Mouse (Mus musculus) left cerebral cortex, adult 8-10 months (tissue): ENCODE results near the gene Mlh3. TPM values are rescaled to one million over a fixed set of nuclear protein-coding genes. Genes with fewer than 3 reads are reported as not detected.
A peak's percentile ranks its signal among the peaks of the same experiment; 100 is the strongest.

Source experiments
- DNase-seq, 2 experiments: peaks; one replicate each; pipeline ENCODE4 v3.0.0; 2022; ENCODE audit warnings: low spot score in 2 of 2
- total RNA-seq, 4 experiments: library from RNA; stranded (reverse); gene quantifications; 2 replicates each; pipeline ENCODE4 v1.2.4; 2022

Gene Mlh3
- total RNA-seq, 4 experiments from 2014 or later: 16.1 to 20.8 (median 17.1) TPM

DNA sequence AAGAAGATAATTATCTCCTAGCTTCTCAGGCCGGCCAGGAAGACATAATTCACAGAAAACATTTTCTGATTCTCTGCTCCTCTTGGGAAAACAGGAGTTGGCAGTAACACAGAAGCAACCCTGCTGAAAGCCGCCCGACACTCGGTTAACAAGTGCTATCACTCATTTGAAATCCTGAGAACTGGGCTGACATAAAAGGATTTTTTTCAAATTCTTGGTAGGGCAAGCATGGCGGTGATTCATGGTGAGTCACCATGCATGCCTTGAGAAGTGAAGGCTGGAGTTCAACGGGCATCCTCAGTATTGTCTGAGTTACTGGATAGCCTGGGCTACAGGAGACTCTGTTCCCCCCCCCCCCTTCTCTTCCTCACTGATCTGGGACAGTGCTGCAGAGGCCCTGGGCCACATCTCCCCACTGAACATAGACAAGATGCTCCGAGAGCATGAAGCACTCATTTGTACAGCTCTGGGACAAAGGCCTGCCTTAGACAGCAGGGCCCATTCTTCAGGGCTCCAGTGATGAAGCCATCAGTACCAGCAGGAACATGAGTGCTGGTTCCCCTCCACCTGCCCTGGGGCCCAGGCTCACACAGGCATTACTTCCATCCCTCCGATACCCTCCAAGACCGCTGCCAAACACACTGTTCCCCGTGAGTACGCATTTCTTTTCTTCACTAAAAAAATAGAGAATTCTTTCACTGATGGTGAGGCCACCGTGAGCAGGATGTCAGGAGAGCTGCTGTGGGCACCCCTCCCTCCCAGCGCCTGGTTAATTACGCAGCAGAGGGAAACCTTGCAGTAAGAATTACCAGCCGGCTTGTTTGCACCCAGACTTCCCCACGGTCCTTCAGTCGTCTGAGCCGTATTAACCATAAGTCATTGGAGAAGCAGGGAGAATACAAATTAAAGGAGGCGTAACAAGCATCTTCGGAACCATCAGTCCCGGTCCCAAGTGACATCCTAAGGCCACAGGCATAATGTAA lies 36.7 kb downstream of the Mlh3 start:
- DNase-seq: no peak

DNA sequence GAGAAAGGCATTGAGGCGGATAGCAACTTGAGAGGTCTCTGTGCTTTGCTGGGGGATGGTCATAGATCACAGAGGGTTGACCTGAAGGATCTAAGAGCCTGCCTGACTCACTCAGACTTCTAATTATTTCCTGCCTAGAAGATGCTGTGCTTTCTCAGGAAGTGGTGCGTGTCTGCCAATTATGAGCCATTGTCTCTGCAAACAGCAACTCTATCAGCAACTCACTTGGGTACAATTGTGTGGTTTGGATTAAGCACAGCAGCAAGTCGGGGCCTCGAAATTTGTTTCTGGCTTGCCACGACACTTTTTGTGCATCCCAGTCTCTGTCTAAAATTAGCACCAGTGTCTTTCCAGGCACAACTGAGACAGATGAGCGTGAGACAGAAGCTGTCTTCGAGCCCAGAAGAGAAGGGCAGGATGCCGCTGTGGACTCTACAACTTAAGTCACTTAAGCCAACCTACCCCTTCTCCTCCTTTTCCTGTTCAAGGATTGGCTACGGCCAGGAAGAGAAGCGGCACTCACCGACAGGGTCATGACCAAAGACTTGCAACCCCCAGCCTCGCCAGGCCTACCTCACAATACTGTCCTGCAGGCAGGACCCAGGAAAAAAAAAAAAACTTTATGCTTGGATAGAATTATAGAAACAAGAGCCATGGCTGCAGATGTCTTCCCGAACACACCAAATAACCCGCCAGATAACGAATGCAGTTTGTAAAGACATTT lies 42.4 kb downstream of the Mlh3 start:
- no peak for DNase-seq

DNA sequence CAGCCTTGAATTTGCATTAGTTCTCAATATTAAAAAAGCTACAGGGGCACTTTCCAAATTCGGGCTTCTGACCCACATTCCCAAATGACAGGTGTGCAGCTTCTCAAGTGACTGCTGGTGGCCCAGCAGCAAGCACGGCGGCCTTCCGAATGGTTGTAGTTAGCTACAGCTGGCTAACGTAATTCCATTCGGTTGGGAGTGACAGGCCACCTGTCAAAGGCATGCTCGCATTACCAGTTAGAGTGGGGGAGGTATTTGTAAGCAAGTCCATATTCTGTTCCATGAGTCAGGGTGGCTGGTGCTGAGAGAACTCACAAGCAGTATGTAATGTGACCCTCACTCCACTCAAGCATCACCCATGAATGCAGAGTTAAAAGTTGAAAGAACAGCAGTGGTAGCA lies 43.2 kb downstream of the Mlh3 start:
- DNase-seq: no peak

DNA sequence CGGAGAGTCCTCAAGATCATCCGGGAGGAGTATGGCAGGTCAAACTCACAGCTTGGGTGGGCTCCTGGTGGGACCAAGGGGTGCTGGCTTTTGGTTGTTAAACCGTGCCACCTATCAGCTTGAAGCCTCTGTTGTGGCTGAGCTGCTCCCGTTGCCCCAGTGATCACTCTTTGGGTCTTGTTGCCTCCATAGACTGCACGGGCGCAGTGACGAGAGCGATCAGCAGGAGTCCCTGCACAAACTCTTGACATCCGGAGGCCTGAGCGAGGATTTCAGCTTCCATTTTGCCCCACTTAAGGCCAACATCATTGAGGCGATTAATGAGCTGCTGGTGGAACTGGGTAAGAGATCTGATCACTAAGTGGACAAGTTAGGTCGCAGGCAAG lies 50.5 kb downstream of the Mlh3 start:
- DNase-seq: no peak

DNA sequence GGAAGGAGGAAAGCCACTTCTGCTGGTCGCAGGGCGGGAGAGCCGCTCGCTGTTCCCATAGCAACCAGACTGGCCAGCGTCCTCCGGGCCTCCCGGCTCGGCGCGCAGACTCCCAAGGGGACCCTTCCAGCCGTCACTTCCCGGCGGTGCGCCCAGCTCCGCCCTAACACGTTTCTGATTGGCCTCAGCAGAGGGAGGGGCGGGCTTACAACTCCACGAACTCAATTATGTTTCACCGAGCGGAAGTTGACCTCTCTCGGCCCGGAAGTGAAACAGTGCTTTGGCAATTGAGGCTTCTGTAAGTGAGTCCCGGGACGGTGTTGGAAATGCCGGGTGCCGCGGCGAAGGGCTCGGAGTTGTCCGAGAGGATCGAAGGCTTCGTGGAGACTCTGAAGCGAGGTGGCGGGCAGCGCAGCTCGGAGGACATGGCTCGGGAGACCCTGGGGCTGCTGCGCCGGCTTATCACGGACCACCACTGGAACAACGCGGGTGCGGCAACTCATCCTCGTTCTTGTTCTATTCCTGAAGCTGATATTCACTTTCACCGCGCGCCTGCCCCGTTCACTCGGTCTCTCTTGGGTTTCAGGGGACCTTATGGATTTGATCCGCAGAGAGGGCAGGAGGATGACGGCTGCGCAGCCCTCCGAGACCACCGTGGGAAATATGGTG lies 51.0 kb downstream of the Mlh3 start, which contains the start of gene Eif2b2:
TSS of gene Eif2b2 (plus strand) at position 246 of the 669 bp plus-strand sequence.
- peak; percentile 96 to 98 for DNase-seq

DNA sequence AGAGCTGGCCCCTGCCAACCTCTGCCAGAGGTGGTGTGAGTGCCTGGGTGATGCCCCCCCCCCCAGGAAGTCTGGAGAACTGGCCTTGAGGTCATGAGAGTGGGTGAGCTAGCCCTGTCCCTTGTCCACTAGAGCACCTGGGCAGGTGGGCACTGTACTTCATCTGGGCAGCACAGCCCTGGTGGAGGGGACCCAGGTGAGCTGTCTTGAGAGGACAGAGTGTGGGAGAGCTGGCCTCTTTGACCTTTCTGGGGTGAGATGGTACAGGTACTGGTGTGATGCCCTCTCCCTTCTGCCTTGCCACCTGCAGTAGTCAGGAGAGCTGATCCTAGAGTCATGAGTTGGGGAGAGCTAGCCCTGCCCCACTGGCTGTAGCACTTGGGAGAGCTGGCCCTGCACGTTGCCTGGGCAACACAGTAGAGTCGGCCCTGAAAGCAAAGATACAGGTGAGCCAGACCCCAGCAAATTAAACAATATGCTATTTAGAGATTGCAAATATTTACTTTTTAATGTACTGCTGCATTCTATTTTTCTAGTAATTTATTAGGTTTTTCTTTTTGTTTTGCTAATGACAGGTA lies 52.6 kb downstream of the Mlh3 start:
- DNase-seq: no peak

DNA sequence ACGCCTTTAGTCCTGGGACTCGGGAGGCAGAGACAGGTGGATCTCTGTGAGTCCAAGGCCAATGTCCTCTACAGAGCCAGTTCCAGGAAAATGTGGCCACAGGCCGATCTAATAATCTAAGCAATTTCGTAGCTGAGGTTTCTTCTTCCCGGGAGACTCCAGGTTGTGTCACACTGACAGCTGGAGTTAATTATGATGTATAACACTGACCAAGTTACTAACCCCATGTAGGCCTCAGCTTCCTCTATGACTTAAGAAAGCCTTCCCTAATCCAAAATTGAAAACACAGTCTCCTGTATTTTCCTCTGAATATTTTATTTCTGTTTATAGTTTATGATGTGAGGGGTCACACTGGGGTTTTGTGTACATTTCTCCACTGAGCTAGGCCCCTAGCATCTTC lies 55.4 kb downstream of the Mlh3 start:
- no peak for DNase-seq

DNA sequence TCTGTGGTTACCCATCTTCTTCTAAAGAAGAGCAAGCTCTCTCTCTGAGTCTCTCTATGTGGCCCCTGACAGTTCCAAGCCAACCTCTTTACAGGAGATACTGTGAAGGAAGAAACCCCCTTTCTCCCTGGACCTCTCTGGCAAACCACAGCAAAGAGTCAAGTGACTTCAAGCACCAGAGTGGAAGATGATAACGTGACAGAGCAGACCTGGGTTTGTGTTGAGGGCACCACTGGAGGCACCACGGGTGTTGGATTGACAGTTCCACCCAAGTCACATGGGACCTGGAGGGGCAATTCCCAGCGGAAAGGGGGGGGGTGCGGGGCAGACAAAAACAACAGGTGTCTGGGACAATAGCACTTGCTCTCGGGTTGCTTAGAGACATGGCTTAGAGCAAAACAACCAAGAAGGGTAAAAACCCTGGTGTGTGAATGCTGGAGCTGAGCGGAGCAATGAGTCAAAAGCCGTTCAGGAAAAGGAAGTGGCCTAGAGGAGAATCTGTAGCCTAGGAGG lies 61.7 kb downstream of the Mlh3 start:
- no peak for DNase-seq

DNA sequence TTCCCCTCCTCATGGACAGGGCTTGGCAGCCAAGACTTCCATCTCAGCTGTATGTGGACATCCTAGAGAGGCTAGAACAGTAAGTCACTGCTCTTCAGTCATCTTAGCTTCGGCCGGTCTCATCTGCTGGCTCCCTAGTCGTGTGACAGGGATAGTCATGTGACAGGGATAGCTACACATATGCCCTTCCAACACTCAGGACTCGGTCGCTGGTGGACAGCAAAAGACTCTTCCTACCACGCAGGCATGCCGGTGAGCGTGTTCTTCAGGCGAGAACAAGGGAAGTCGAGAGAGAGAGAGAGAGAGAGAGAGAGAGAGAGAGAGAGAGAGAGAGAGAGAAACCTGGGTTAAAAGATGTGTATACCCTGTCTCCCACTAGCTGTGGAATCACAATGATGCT lies 65.0 kb downstream of the Mlh3 start:
- no peak for DNase-seq

DNA sequence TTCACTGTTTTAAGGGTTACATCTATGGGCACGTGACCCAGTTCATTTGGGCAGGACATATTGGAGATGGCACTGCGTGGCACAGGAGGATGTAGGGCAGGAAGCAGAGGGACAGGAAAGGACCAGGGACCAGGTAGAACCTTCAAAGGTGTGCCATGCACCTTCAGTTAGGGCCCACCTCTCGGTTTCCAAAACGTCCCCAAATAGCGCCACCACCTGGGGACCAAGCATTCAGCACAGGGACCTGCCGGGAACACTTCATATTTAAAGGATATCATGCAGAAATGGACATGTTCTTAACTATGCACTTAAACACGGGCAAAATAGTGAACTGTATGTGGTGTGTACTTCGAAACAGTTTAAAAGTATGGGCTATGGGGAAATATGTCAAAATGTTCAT lies 66.3 kb downstream of the Mlh3 start:
- no peak for DNase-seq

DNA sequence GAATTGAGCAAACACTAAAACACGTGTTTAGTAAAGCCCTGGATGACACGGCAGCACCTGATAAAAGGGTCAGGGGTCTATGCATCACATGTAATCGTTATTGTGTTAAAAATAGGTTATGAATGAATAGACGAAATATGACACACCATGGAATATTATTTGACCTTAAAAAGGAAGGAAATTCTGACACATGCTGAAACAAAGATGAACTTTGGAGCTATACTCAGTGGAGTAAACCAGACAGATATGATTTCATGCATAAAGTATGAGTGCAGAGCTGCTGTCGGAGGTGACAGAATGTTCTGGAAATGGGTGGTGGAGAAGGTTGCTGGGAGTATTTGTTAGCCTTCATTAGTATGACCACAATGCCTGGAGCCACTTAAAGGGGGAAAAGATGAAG lies 66.7 kb downstream of the Mlh3 start:
- no peak for DNase-seq

DNA sequence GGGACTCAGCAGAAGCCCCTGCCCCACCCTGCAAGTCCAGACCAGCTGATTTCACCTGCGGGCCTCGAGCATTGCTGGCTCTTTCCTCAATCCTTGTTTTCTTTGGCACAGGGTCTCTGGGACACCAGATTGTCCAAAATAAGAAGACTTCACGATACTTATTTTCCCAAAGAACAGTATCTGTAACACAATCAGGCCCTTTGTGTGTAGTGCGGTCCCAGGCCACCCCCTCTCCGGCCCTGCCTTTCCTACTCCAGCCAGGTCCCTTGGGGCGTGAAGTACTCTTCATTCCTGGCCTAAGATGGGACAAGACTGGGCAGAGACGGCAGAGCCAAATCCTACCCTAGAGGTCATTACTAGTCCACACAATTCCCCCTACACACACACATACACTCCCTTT lies 68.2 kb downstream of the Mlh3 start:
- no peak for DNase-seq

DNA sequence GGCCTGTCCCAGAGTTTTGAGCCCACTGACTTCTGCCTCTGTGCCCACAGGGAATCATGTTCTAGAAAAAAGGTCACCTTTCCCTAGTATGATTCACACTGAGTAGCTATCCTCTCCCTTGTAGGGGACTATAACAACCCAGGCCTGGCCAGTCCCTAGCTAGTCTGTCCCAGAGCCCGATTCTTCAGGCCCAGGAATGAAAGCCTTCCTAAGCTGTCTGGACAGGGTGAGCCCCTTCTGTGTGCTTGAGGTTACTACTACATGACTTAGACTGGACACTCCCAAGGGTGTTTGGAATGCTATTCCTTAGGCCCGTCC lies 68.6 kb downstream of the Mlh3 start:
- DNase-seq: no peak

DNA sequence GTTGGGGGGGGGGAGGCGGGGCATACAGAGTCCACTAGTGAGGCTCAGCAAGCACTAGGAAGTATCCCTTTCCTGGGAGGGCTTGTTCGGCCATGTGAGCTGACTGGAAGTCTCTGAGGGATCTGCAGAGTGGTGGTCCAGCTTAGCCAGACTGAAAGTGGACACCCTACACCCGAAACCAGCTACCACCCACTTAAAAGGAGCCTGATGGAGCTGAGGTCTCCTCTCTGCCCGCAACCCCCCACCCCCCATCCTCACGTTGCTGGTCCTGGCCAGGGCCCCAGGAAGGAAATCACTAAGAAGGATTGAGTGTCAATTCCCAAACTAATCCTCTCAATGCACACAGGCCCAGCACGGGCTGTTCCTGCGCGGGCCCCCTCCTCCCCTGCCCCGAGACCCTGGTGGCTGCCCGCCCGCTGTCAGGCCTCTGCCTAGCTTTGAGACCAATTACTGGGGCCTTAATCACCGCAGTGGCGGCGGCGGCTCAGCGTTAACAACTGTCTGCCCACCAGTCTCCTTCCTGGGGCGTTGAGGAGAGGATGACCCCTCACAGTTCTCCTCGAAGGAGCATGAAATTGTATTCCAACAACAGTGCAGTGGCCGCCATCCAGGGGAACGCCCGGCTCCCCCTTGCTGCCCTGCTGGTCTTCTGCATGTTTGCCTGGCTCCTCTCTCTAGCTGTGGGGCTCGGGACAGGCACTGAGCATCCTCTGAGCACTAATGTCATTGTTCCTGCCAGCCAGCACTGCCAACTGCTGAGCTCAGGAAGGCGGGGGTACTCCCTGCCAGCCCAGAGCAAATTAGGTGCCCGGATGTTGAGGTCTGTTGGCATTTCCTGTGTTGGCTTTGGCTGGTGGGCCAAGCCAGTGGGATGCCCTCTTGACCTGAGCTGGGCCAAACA lies 69.2 kb downstream of the Mlh3 start:
- DNase-seq: no peak

DNA sequence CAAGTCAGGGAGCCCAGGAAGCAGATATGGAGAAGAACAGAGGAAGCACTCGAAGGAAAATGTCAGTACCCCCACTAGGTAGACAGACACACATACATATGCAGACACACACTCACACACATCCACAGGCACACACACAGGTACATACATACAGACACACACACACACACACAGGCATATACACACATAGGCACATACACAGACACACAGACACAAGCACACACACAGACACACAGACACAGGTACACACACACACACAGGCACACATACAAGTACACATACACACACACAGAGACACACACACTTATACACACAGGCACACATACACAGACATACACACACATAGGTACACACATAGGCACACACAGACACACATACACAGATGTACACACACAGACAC lies 70.4 kb downstream of the Mlh3 start:
- no peak for DNase-seq

DNA sequence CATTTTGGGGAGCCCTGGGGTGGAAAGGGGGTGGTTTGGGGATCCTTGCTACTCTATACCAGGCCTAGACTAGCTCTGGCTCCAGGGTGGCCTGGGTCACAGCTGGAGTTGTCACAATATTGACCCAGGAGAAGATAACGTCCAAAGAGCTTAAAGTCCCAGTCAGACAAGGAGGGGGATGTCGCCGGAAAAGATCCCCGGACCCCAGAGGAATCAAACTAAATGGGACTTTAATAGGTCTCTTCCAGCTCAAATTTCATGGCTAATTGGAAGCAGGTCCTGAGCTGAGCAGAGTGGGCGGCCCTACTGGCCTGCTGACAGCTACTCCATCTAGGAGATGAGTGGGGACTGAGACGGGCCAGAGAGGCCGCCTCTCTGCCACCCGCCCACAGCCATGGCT lies 72.5 kb downstream of the Mlh3 start:
- no peak for DNase-seq

DNA sequence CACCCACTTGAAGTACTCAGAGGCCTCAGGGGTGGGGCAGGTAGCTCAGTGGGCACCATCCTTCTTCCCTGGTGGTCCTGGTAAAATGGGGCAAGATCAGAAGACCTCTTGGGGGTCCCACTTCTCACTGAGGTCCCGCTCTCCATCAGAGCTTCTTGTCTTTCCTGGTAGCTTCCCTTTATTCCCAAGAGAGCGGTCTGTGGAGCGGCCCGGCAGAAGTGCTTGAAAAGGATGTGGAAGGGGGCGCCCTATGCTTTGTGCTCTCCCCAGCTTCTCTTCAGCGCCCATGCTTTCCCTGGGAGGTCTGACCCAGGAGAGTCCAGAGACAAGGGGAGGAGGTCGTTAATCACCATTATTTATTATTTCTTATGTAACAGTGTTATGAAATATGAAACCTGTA lies 73.0 kb downstream of the Mlh3 start:
- no peak for DNase-seq

DNA sequence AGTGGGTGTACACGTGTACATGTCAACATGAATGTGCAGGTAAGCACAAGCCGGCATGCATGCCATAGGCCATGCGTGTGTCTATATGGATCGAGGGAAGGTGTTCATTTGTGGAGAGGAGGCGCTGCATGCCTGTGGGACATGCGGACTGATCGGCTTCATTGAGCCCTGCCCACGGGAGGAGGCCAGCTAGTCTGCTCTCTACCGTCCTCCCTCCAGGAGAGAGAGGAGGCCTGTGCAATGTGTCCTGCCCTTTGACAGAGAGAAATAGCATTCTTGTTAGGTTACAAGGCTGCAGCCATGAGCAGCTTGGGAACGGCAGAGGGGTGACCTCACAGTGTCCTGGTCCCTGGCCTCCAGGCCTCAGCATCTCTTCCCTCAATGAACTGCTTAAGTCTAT lies 74.2 kb downstream of the Mlh3 start:
- DNase-seq: no peak

DNA sequence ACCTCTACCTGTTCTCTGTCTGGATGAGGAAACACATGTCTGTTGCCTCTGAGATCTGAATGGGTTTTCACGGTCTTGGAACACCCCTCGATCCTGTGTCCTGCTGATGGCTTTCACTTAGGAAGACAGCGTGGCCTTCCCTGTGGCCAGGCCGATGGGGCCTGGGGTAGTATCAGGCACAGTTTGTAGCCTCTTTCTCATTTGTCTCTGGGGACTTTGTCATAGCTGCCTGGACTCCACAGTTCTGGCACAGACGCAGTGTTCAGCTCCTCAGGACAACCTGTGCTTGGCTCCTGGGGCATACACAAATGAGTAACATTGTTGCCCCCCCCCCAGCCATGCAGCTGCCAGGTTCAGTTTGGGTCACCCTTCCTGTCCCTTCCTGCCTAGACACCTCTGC lies 75.3 kb downstream of the Mlh3 start:
- no peak for DNase-seq

DNA sequence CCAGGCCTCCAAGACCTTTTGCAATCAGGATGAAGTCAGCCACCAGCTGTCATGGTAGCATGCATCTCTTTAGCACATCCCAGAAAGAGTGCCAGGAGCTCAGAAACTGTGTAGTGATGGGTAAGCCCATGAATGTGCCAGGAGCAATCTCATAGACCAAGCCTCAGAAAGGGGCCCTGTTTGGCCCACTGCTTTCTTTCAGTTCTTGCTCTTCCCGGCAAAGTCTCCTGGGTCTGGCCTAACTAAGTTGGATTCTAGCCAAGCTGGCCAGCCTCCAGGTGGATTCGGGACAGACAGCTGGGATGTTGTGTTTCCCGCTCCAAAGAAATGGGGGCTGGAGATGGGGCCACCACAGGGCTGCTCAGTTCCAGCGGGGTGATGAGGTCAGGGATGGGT lies 75.8 kb downstream of the Mlh3 start:
- DNase-seq: no peak
